Comparison of ENCODE assay signal across 7 mouse cellular contexts in the genomic region with DNA sequence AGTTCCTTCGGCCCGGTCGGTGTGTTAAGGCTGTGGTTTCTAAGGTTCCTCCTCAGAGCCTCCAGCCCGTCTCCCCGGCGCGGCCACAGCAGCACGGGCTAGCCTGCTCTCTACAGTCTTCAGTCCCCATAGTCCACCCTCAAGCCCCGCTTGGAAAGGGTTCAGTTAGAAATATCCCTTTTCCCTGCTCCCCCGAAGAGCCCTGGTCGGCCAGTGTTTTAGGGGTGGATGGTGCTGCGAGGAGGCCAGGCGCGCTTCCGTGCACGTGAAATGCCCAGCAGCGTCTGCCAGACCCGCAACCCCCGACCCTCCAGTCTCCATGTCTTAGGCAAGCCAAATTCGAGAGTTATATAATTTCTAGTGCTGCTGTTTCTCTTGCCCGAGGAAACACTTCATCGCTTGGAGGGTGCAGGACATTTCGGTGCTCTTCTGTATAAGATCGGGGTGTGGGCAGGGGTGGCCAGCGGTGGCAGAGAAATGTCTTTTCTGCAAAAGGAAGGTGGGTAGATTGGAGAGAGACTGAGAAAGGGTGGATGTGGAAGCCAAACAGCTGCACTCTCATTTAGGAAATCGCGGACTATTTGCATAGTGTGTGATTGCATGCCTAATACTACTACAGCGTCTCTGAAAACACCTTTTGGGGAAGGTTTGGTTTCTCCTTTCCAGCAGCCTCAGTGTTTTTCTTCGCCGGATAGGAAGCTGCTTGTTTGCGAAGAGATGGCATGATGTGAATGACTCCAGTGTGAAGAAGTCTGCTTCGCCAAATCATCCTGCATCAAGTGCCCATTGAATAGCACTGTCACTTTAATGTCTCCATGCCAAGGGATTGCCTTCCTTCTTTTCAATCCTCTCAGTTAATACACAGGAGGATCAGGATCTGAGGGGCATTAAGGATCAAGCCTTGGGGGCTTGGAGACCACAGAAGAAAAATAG. TPM values are rescaled to one million over a fixed set of nuclear protein-coding genes. Genes with fewer than 3 reads are reported as not detected.
A peak's percentile ranks its signal among the peaks of the same experiment; 100 is the strongest.
DNase-seq lines count a peak whose midpoint lies in the region; ATAC-seq and TF ChIP-seq lines count a peak whose summit lies in the region.

A gene (plus strand): TSS at position 360 of the 933 bp plus-strand sequence.

- H3K4me1 ChIP-seq in bone marrow, adult 2 months (ENCODE audit: control insufficient read depth, insufficient read depth, low read length), result no peaks in the 10 kb centered on the region
- peaks cover 28% of the 10 kb centered on the region for H3K4me1 ChIP-seq in megakaryocyte, embryonic 14.5 days

- peak within 1 kb of the TSS; percentile 82 for H3K27ac ChIP-seq in bone marrow, adult 2 months (ENCODE audit: control insufficient read depth, insufficient read depth, low read depth, low read length, poor library complexity)

- no peak for TF ChIP-seq CTCF in bone marrow, adult 2 months (IDR thresholded peaks at IDR 0.05; ENCODE audit: control insufficient read depth, insufficient read depth, low read length)

- peaks cover 12% of the 10 kb centered on the region for H3K36me3 ChIP-seq in megakaryocyte, embryonic 14.5 days (replicated peaks; ENCODE audit: low read length)

- under 1% methylated on average over 32 of the region's 32 CpGs for WGBS in bone marrow, adult 2 months

- TF ChIP-seq POLR2A in bone marrow, adult 2 months (IDR thresholded peaks at IDR 0.05; ENCODE audit: borderline replicate concordance, control insufficient read depth, low read depth, low read length), result no peak

- H3K4me3 ChIP-seq in bone marrow, adult 2 months (replicated peaks; ENCODE audit: control insufficient read depth, low read depth, low read length), result peak within 1 kb of the TSS; percentile 88
- H3K4me3 ChIP-seq in megakaryocyte, embryonic 14.5 days (replicated peaks), result peak within 1 kb of the TSS; percentile 97

- ATAC-seq in frontal cortex, adult (ENCODE audit: low TSS enrichment), result peak; percentile 35

- H3K27me3 ChIP-seq in megakaryocyte, embryonic 14.5 days (replicated peaks), result no peaks in the 10 kb centered on the region

- peak; percentile 9 for DNase-seq in ovary, adult 18-20 months (ENCODE audit: low spot score)
- DNase-seq in ovary, postnatal 14 days (ENCODE audit: low spot score), result no peak
- DNase-seq in layer of hippocampus, postnatal 25 days (ENCODE audit: extremely low spot score in 1 of 2, low spot score in 1 of 2), result peak in 1 of 2 experiments; percentile 20
- peak; percentile 50 for DNase-seq in telencephalon, adult 2 months (ENCODE audit: low read depth, low spot score)

- no peaks in the 10 kb centered on the region for H3K9me3 ChIP-seq in megakaryocyte, embryonic 14.5 days

RNA-seq across cellular contexts. Expression of the gene that starts here (rescaled TPM):
- polyA plus RNA-seq in bone marrow, adult 2 months (2011; ENCODE audit: insufficient read depth, insufficient read length, low replicate concordance, missing spikeins), result 2.6 and 11.7 TPM in 2 replicates
- 100 to 1,000 TPM; 264 to 282 TPM for total RNA-seq in layer of hippocampus, postnatal 25 days (2021)
- polyA plus RNA-seq in megakaryocyte, embryonic 14.5 days (2012; ENCODE audit: insufficient read depth, low replicate concordance), result 4.1 and 5.8 TPM in 2 replicates
